Mouse (Mus musculus): ENCODE results near the gene Rb1. TPM values are rescaled to one million over a fixed set of nuclear protein-coding genes. Genes with fewer than 3 reads are reported as not detected.

Gene Rb1
- polyA plus RNA-seq, 1 experiment from 2014 or later = 26.0 TPM

DNA sequence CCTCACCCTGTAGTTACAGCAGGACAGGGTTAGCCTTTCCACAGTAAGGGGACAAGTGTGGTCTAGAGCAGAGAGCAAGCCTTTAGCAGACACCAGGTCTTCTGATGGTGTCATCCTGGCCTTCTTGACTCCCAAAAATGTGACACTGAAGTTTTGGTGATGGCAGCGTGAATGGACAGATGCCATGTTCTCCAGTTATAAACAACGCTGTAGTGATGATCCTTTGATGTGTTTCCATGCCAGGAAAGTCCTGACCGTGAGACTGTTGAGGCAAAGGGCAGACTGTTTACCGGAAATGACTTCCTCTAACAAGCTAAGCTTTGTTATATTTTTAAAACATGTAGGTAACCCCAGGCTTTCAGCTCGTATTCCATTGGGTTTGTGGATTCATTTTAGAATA is 185.8 kb downstream of the Rb1 start:
- no peak overlapping the region for H3K9ac ChIP-seq
- H3K4me3 ChIP-seq (replicated peaks) = no peak overlapping the region
- no peak for ATAC-seq (ENCODE audit: insufficient read depth, low FRiP score, low read depth)
- H3K27me3 ChIP-seq (replicated peaks) = no peaks in the 10 kb centered on the region
- no peaks in the 10 kb centered on the region for H3K36me3 ChIP-seq
- H3K4me2 ChIP-seq = no peak overlapping the region
- 0 out of 2 replicates have a peak, but pooled peaks cover 4% of the 10 kb centered on the region for H3K4me1 ChIP-seq
- H3K27ac ChIP-seq = no peak overlapping the region
- no peaks in the 10 kb centered on the region for H3K9me3 ChIP-seq
- 61% methylated on average over 5 of the region's 5 CpGs for WGBS

DNA sequence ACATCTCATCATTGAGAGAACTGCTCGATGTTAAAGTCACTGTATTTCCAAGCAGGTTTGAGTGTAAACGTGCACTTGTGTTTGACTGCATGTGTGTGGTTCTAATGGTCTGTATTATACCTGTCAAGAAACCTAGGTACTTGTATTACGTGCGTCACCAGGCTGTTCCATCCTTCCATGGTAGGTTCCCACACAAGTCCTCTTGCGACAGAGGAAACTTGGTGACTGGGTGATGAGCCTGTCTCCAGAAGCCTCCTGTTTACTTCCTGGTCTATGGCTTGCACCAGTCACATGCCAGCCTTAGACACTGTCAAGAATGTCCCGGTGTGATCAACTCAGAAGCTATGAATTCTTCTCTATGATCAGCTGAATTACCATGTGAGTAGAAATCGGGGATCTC is 187.1 kb downstream of the Rb1 start:
- Histone ChIP-seq H3K27me3 (replicated peaks) (no peaks in the 10 kb centered on the region), H3K27ac (no peak overlapping the region), H3K9me3 (no peaks in the 10 kb centered on the region), H3K4me3 (replicated peaks) (no peak overlapping the region), H3K9ac (no peak overlapping the region), H3K4me2 (no peak overlapping the region), H3K36me3 (no peaks in the 10 kb centered on the region), H3K4me1 (no peaks in the 10 kb centered on the region)
- ATAC-seq (ENCODE audit: insufficient read depth, low FRiP score, low read depth) = no peak
- WGBS = 88% methylated on average over 7 of the region's 7 CpGs

- Histone ChIP-seq H3K27ac (no peak overlapping the region), H3K9ac (no peak overlapping the region), H3K27me3 (replicated peaks) (no peaks in the 10 kb centered on the region), H3K4me2 (no peak overlapping the region), H3K36me3 (no peaks in the 10 kb centered on the region), H3K4me3 (replicated peaks) (no peak overlapping the region), H3K9me3 (no peaks in the 10 kb centered on the region), H3K4me1 (no peaks in the 10 kb centered on the region)
- ATAC-seq (ENCODE audit: insufficient read depth, low FRiP score, low read depth) = no peak
- 69% methylated on average over 5 of the region's 5 CpGs for WGBS
Observed at GRCm38 (mm10) chr14:73137234-73137633, 188.4 kb downstream of the Rb1 start.

MicroRNAs encoded within 50 kb of the gene (microRNA counts, 519-probe panel; counts per million panel counts)
- microRNA mmu-miR-687 = not detected

Small RNA genes within 50 kb of the gene (microRNA-seq; reads per million reads assigned to microRNA genes)
- not detected for gene Mir687

Other genes starting within 250 kb of the Rb1 start
- 79.7 and 87.3 TPM in 2 replicates for gene Rcbtb2, start 202.8 kb downstream of the Rb1 start, polyA plus RNA-seq (2015; fragmentation: Nextera tagmentation; extraction: Ambion mirVana)
- gene Lpar6, start 87.9 kb downstream of the Rb1 start, polyA plus RNA-seq (2015; fragmentation: Nextera tagmentation; extraction: Ambion mirVana) = 13.9 and 16.1 TPM in 2 replicates
- 866 and 945 TPM in 2 replicates for gene Itm2b, start 59.5 kb upstream of the Rb1 start, polyA plus RNA-seq (2015; fragmentation: Nextera tagmentation; extraction: Ambion mirVana)
- gene Med4, start 184.2 kb upstream of the Rb1 start, polyA plus RNA-seq (2015; fragmentation: Nextera tagmentation; extraction: Ambion mirVana) = 70.9 TPM in 2 replicates
- 101 and 117 TPM in 2 replicates for gene Sucla2, start 199.5 kb upstream of the Rb1 start, polyA plus RNA-seq (2015; fragmentation: Nextera tagmentation; extraction: Ambion mirVana)
- gene Nudt15, start 222.4 kb upstream of the Rb1 start, polyA plus RNA-seq (2015; fragmentation: Nextera tagmentation; extraction: Ambion mirVana) = 4.5 and 6.5 TPM in 2 replicates